Mouse (Mus musculus) right cerebral cortex, postnatal 4 days (tissue): ENCODE results near the gene Amy2a2.
"Not testable (repeated sequence)": the region's sequence is repeated elsewhere in the genome, so short reads cannot be mapped to it uniquely, and the experiment has no call there.

Experiments
- DNase-seq: peaks from one replicate; pipeline ENCODE4 v3.0.0-alpha.2; 2022

Gene Amy2a2

GRCm38 (mm10) chr3:113356558-113356957, at the start of gene Amy2a2:
Gene Amy2a2, minus strand, starts transcription at chr3:113356658.
- DNase-seq, result not testable (repeated sequence)

GRCm38 (mm10) chr3:113345484-113345883, 11.0 kb downstream of the Amy2a2 start:
- DNase-seq, result not testable (repeated sequence)

GRCm38 (mm10) chr3:113323952-113324351, 32.5 kb downstream of the Amy2a2 start, which contains the start of gene Amy2a3:
Gene Amy2a3, minus strand, starts transcription at chr3:113324052.
- not testable (repeated sequence) for DNase-seq

DNA sequence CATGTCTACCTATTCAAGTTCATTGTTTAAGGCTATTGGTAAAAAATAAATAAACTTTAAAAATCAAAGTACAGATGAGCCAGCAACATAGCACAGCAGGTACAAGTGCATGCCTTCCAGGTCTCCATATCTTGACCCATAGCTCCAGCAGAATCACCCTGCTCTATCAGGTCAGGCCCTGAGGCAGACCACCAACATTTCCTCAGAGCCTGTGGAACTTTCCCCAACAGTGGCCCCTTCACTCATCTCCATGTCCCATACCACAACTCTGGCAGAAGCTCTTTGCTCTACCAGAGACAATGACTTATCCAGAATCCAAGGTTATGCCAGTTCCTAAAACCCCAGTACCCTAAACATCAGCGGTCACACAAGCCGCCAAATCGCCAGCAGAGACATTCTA, 43.5 kb downstream of the Amy2a2 start:
- not testable (repeated sequence) for DNase-seq
